Mouse (Mus musculus) effector memory CD4-positive, alpha-beta T cell, adult 5 months (primary cell): Measurements from ENCODE around the gene Cacng3. TPM values are rescaled to one million over a fixed set of nuclear protein-coding genes. Genes with fewer than 3 reads are reported as not detected.

ENCODE experiments used
- polyA plus RNA-seq: library from polyadenylated mRNA; unstranded; fragments of 100-300 nt; shearing (Covaris generic); gene quantifications from one replicate; pipeline ENCODE4 v1.2.1, GENCODE M21; 2017

Gene Cacng3
- not detected for polyA plus RNA-seq

DNA sequence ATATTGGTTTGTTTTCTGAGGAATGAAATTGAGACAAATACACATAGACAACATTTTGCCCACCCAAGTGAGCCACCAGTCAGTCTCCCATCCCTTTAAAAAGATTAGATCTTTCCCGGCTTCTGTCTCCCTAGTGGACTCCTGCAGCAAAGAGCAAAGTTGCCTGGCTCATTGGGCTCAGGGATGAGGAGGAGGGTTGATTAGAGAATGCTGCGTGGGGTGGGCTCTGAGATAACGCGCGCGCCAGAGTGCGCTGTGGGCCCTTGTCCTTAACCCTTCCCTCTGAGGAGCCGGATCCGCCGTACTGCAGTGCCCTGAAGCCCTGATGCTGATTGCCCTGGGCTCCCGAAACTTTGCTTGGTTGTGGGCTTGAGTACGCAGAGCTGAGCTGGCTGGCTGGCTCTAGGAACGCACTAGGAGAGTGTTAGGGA, at the start of gene Cacng3:
Gene Cacng3, plus strand, starts transcription at position 51 of the 431 bp plus-strand sequence.

